Mouse (Mus musculus): ENCODE results near the gene Anapc15.
A peak's percentile ranks its signal among the peaks of the same experiment; 100 is the strongest.

Gene Anapc15

GRCm38 (mm10) chr7:101949008-101949407 lies 85.5 kb downstream of the Anapc15 start:
- DNase-seq (ENCODE audit: low read depth, low spot score) = peak; percentile 33

Data from CD4-positive helper T cell, adult 2 months (primary cell).